10 mouse cellular contexts compared by ENCODE assay signal in genomic region chr19:46618322-46618721, GRCm38 (mm10). TPM values are rescaled to one million over a fixed set of nuclear protein-coding genes. Genes with fewer than 3 reads are reported as not detected.
DNase-seq lines count a peak whose midpoint lies in the region; ATAC-seq and TF ChIP-seq lines count a peak whose summit lies in the region.
"Had no signal": no experiment of that assay in that cellular context is flagged by ENCODE, and none has a peak within 500 bp of the region (broad histone marks: within the 10 kb centered on the region; RNA-seq: fewer than 3 reads in every experiment).

No protein-coding gene starts in this region.

- TF ChIP-seq POLR2A in bone marrow macrophage, adult 2 months (IDR thresholded peaks at IDR 0.05; ENCODE audit: borderline replicate concordance, low read depth, low read length) = no peak

- WGBS in kidney, embryonic 16.5 days = 71% methylated on average over 9 of the region's 9 CpGs
- WGBS in forebrain, postnatal 0 days = 33% methylated on average over 9 of the region's 9 CpGs

- no peak for TF ChIP-seq CTCF in bone marrow macrophage, adult 2 months (IDR thresholded peaks at IDR 0.05; ENCODE audit: low read depth, low read length)
- no peak for TF ChIP-seq CTCF in forebrain, postnatal 0 days (IDR thresholded peaks at IDR 0.05; ENCODE audit: low read depth)

- H3K36me3 ChIP-seq in kidney, embryonic 16.5 days (ENCODE audit: insufficient read depth, low read length) = peaks cover 4% of the 10 kb centered on the region; the same call in 1 of the 2 replicates
- peaks cover 12% of the 10 kb centered on the region for H3K36me3 ChIP-seq in forebrain, postnatal 0 days (ENCODE audit: insufficient read depth)

- H3K4me2 ChIP-seq in kidney, embryonic 16.5 days (replicated peaks; ENCODE audit: low read depth, low read length) = no peak overlapping the region
- no peak overlapping the region for H3K4me2 ChIP-seq in forebrain, postnatal 0 days (ENCODE audit: low read depth)

- H3K4me3 ChIP-seq in kidney, embryonic 16.5 days (ENCODE audit: low read length) = no peak overlapping the region
- H3K4me3 ChIP-seq in bone marrow macrophage, adult 2 months (ENCODE audit: insufficient read depth, low read length) = no peak overlapping the region
- H3K4me3 ChIP-seq in forebrain, postnatal 0 days (ENCODE audit: low read depth, low read length) = no peak overlapping the region

- H3K27ac ChIP-seq in kidney, embryonic 16.5 days (ENCODE audit: low read length) = peak overlapping the region; percentile 47; the same call in 1 of the 2 replicates
- peak overlapping the region; percentile 33 for H3K27ac ChIP-seq in bone marrow macrophage, adult 2 months (ENCODE audit: insufficient read depth, low read depth, low read length)
- 0 out of 2 replicates have a peak overlapping the region, but pooled peaks have one; percentile 1 for H3K27ac ChIP-seq in forebrain, postnatal 0 days (ENCODE audit: low read depth, low read length)

- no peaks in the 10 kb centered on the region for H3K27me3 ChIP-seq in kidney, embryonic 16.5 days (ENCODE audit: insufficient read depth, low read length)
- no peaks in the 10 kb centered on the region for H3K27me3 ChIP-seq in forebrain, postnatal 0 days (ENCODE audit: insufficient read depth, low read length)

- H3K4me1 ChIP-seq in kidney, embryonic 16.5 days (ENCODE audit: insufficient read depth, low read length) = peaks cover 65% of the 10 kb centered on the region
- H3K4me1 ChIP-seq in bone marrow macrophage, adult 2 months (ENCODE audit: control insufficient read depth, insufficient read depth, low read length) = peaks cover 47% of the 10 kb centered on the region
- peaks cover 22% of the 10 kb centered on the region; the same call in 1 of the 2 replicates for H3K4me1 ChIP-seq in forebrain, postnatal 0 days (ENCODE audit: insufficient read depth)

- no peak for DNase-seq in kidney, postnatal 36 days
- no peak for DNase-seq in forebrain, postnatal 0 days
- no peak for DNase-seq in gastrocnemius, adult 8-10 months (ENCODE audit: low spot score in 2 of 2)
- no peak for DNase-seq in kidney, adult 11 months
- DNase-seq: gastrocnemius, postnatal 36 days had no signal

- H3K9me3 ChIP-seq in kidney, embryonic 16.5 days (ENCODE audit: low read length) = no peaks in the 10 kb centered on the region
- no peaks in the 10 kb centered on the region for H3K9me3 ChIP-seq in forebrain, postnatal 0 days (ENCODE audit: low read length)

- no peak for ATAC-seq in kidney, embryonic 16.5 days (ENCODE audit: low FRiP score, low TSS enrichment)
- peak; percentile 23; the same call in 1 of the 2 replicates for ATAC-seq in forebrain, postnatal 0 days
- ATAC-seq in megakaryocyte, adult 5-6 weeks (ENCODE audit: poor library complexity, severe bottlenecking) = peak; percentile 92

- H3K9ac ChIP-seq in kidney, embryonic 16.5 days (replicated peaks; ENCODE audit: low read length) = no peak overlapping the region
- H3K9ac ChIP-seq in forebrain, postnatal 0 days = no peak overlapping the region

RNA-seq across cellular contexts. Expression of gene Wbp1l, which starts 19.4 kb away (rescaled TPM):
- 53.4 and 54.4 TPM in 2 replicates for polyA plus RNA-seq in kidney, embryonic 16.5 days (2015; fragmentation: Nextera tagmentation; extraction: Ambion mirVana)
- 56.1 and 56.5 TPM in 2 replicates for polyA plus RNA-seq in bone marrow macrophage, adult 2 months (2012; ENCODE audit: insufficient read depth, insufficient read length, missing spikeins)
- total RNA-seq in forebrain, postnatal 0 days (2014; rRNA removed) = 32.6 and 37.0 TPM in 2 replicates
- polyA plus RNA-seq in forebrain, postnatal 0 days (2015; fragmentation: Nextera tagmentation; extraction: Ambion mirVana) = 16.4 and 25.4 TPM in 2 replicates
- total RNA-seq in megakaryocyte, adult 5-6 weeks (2015) = 23.4 and 23.8 TPM in 2 replicates
- total RNA-seq in megakaryocyte, adult 5-6 weeks (2017) = 36.9 and 39.8 TPM in 2 replicates
- 100 to 1,000 TPM in 1 of 4 experiments, 10 to 100 TPM in 3; 56.9 to 103 (median 59.7) TPM for total RNA-seq in gastrocnemius, adult 8-10 months (2022)

RNA-seq across cellular contexts. Expression of gene Sfxn2, which starts 45.2 kb away (rescaled TPM):
- polyA plus RNA-seq in kidney, embryonic 16.5 days (2015; fragmentation: Nextera tagmentation; extraction: Ambion mirVana) = 39.4 and 41.1 TPM in 2 replicates
- polyA plus RNA-seq in bone marrow macrophage, adult 2 months (2012; ENCODE audit: insufficient read depth, insufficient read length, missing spikeins) = 12.3 and 14.7 TPM in 2 replicates
- total RNA-seq in forebrain, postnatal 0 days (2014; rRNA removed) = 8.0 and 12.6 TPM in 2 replicates
- 8.2 and 10.6 TPM in 2 replicates for polyA plus RNA-seq in forebrain, postnatal 0 days (2015; fragmentation: Nextera tagmentation; extraction: Ambion mirVana)
- total RNA-seq in megakaryocyte, adult 5-6 weeks (2015) = 5.2 and 6.6 TPM in 2 replicates
- total RNA-seq in megakaryocyte, adult 5-6 weeks (2017) = 7.7 and 9.6 TPM in 2 replicates
- total RNA-seq in gastrocnemius, adult 8-10 months (2022) = 1 to 10 TPM; 1.6 to 3.0 (median 2.8) TPM

RNA-seq across cellular contexts. Expression of gene Arl3, which starts 45.3 kb away (rescaled TPM):
- polyA plus RNA-seq in kidney, embryonic 16.5 days (2015; fragmentation: Nextera tagmentation; extraction: Ambion mirVana) = 142 and 148 TPM in 2 replicates
- 36.7 and 36.9 TPM in 2 replicates for polyA plus RNA-seq in bone marrow macrophage, adult 2 months (2012; ENCODE audit: insufficient read depth, insufficient read length, missing spikeins)
- total RNA-seq in forebrain, postnatal 0 days (2014; rRNA removed) = 98.1 and 138 TPM in 2 replicates
- 184 and 202 TPM in 2 replicates for polyA plus RNA-seq in forebrain, postnatal 0 days (2015; fragmentation: Nextera tagmentation; extraction: Ambion mirVana)
- 13.5 and 15.7 TPM in 2 replicates for total RNA-seq in megakaryocyte, adult 5-6 weeks (2015)
- 13.2 and 21.6 TPM in 2 replicates for total RNA-seq in megakaryocyte, adult 5-6 weeks (2017)
- 10 to 100 TPM; 51.1 to 76.4 (median 62.8) TPM for total RNA-seq in gastrocnemius, adult 8-10 months (2022)

RNA-seq across cellular contexts. Expression of gene Cyp17a1, which starts 54.6 kb away (rescaled TPM):
- 7.1 TPM in 1 of 2 replicates, not detected in the other for polyA plus RNA-seq in kidney, embryonic 16.5 days (2015; fragmentation: Nextera tagmentation; extraction: Ambion mirVana)
- polyA plus RNA-seq in bone marrow macrophage, adult 2 months (2012; ENCODE audit: insufficient read depth, insufficient read length, missing spikeins) = not detected in 2 replicates
- 0.08 TPM in 1 of 2 replicates, not detected in the other for total RNA-seq in forebrain, postnatal 0 days (2014; rRNA removed)
- not detected in 2 replicates for polyA plus RNA-seq in forebrain, postnatal 0 days (2015; fragmentation: Nextera tagmentation; extraction: Ambion mirVana)
- not detected in 2 replicates for total RNA-seq in megakaryocyte, adult 5-6 weeks (2015)
- not detected in 2 replicates for total RNA-seq in megakaryocyte, adult 5-6 weeks (2017)
- total RNA-seq in gastrocnemius, adult 8-10 months (2022) = not detected
- total RNA-seq: gastrocnemius, postnatal 36 days; layer of hippocampus, adult 18-20 months; MEL had no signal
